Mouse (Mus musculus): ENCODE data around the gene Ubac1.

Ubac1 gene

GRCm38 (mm10) chr2:26039951-26040350 is 18.4 kb upstream of the Ubac1 start:
- Histone ChIP-seq H3K4me3 (replicated peaks; ENCODE audit: low read length) (no peak overlapping the region), H3K27me3 (ENCODE audit: insufficient read depth, low read length) (peaks cover 25% of the 10 kb centered on the region), H3K9me3 (ENCODE audit: low read length) (no peaks in the 10 kb centered on the region), H3K36me3 (ENCODE audit: insufficient read depth, low read length) (no peaks in the 10 kb centered on the region), H3K4me1 (replicated peaks; ENCODE audit: low read depth, low read length) (peaks cover 22% of the 10 kb centered on the region)
- TF ChIP-seq NANOG (IDR thresholded peaks at IDR 0.05; ENCODE audit: borderline replicate concordance, low read length): no peak
- TF ChIP-seq CTCF (conservative IDR thresholded peaks at IDR 0.05; ENCODE audit: low read length): no peak
- TF ChIP-seq POU5F1 (IDR thresholded peaks at IDR 0.05; ENCODE audit: borderline replicate concordance, low read length): no peak

GRCm38 (mm10) chr2:26037386-26037785 is 15.8 kb upstream of the Ubac1 start:
- H3K27me3 ChIP-seq (ENCODE audit: insufficient read depth, low read length): peaks cover 20% of the 10 kb centered on the region
- no peak overlapping the region for H3K4me3 ChIP-seq (replicated peaks; ENCODE audit: low read length)
- H3K9me3 ChIP-seq (ENCODE audit: low read length): no peaks in the 10 kb centered on the region
- no peak for TF ChIP-seq NANOG (IDR thresholded peaks at IDR 0.05; ENCODE audit: borderline replicate concordance, low read length)
- TF ChIP-seq CTCF (conservative IDR thresholded peaks at IDR 0.05; ENCODE audit: low read length): no peak
- TF ChIP-seq POU5F1 (IDR thresholded peaks at IDR 0.05; ENCODE audit: borderline replicate concordance, low read length): no peak
- H3K4me1 ChIP-seq (replicated peaks; ENCODE audit: low read depth, low read length): peaks cover 17% of the 10 kb centered on the region
- H3K36me3 ChIP-seq (ENCODE audit: insufficient read depth, low read length): no peaks in the 10 kb centered on the region

GRCm38 (mm10) chr2:26034344-26035050 is 12.9 kb upstream of the Ubac1 start:
- Histone ChIP-seq H3K4me1 (replicated peaks; ENCODE audit: low read depth, low read length) (no peaks in the 10 kb centered on the region), H3K27me3 (ENCODE audit: insufficient read depth, low read length) (peaks cover 16% of the 10 kb centered on the region), H3K9me3 (ENCODE audit: low read length) (no peaks in the 10 kb centered on the region), H3K36me3 (ENCODE audit: insufficient read depth, low read length) (no peaks in the 10 kb centered on the region), H3K4me3 (replicated peaks; ENCODE audit: low read length) (no peak overlapping the region)
- no peak for TF ChIP-seq NANOG (IDR thresholded peaks at IDR 0.05; ENCODE audit: borderline replicate concordance, low read length)

GRCm38 (mm10) chr2:26030288-26030687 is 8.7 kb upstream of the Ubac1 start:
- no peak overlapping the region for H3K4me3 ChIP-seq (replicated peaks; ENCODE audit: low read length)
- H3K4me1 ChIP-seq (replicated peaks; ENCODE audit: low read depth, low read length): peaks cover 8% of the 10 kb centered on the region; the same call in 1 of the 2 replicates
- peaks cover 7% of the 10 kb centered on the region; the same call in 1 of the 2 replicates for H3K27me3 ChIP-seq (ENCODE audit: insufficient read depth, low read length)
- no peaks in the 10 kb centered on the region for H3K36me3 ChIP-seq (ENCODE audit: insufficient read depth, low read length)
- no peaks in the 10 kb centered on the region for H3K9me3 ChIP-seq (ENCODE audit: low read length)
- peak; percentile 19; the same call in 1 of the 2 replicates for TF ChIP-seq CTCF (conservative IDR thresholded peaks at IDR 0.05; ENCODE audit: low read length)
- no peak for TF ChIP-seq NANOG (IDR thresholded peaks at IDR 0.05; ENCODE audit: borderline replicate concordance, low read length)
- no peak for TF ChIP-seq POU5F1 (IDR thresholded peaks at IDR 0.05; ENCODE audit: borderline replicate concordance, low read length)

- Histone ChIP-seq H3K9me3 (ENCODE audit: low read length) (no peaks in the 10 kb centered on the region), H3K36me3 (ENCODE audit: insufficient read depth, low read length) (peaks cover 7% of the 10 kb centered on the region), H3K27me3 (ENCODE audit: insufficient read depth, low read length) (peaks cover 7% of the 10 kb centered on the region; the same call in 1 of the 2 replicates), H3K4me3 (replicated peaks; ENCODE audit: low read length) (no peak overlapping the region), H3K4me1 (replicated peaks; ENCODE audit: low read depth, low read length) (peaks cover 37% of the 10 kb centered on the region)
- no peak for TF ChIP-seq POU5F1 (IDR thresholded peaks at IDR 0.05; ENCODE audit: borderline replicate concordance, low read length)
- TF ChIP-seq CTCF (conservative IDR thresholded peaks at IDR 0.05; ENCODE audit: low read length): peak; percentile 99
- TF ChIP-seq NANOG (IDR thresholded peaks at IDR 0.05; ENCODE audit: borderline replicate concordance, low read length): no peak
Observed at GRCm38 (mm10) chr2:26024138-26025075, 2.9 kb upstream of the Ubac1 start.

- Histone ChIP-seq H3K36me3 (ENCODE audit: insufficient read depth, low read length) (peaks cover 24% of the 10 kb centered on the region), H3K4me1 (replicated peaks; ENCODE audit: low read depth, low read length) (peaks cover 42% of the 10 kb centered on the region), H3K9me3 (ENCODE audit: low read length) (no peaks in the 10 kb centered on the region), H3K4me3 (replicated peaks; ENCODE audit: low read length) (no peak overlapping the region), H3K27me3 (ENCODE audit: insufficient read depth, low read length) (no peaks in the 10 kb centered on the region)
- TF ChIP-seq NANOG (IDR thresholded peaks at IDR 0.05; ENCODE audit: borderline replicate concordance, low read length) (no peak), POU5F1 (IDR thresholded peaks at IDR 0.05; ENCODE audit: borderline replicate concordance, low read length) (no peak), CTCF (conservative IDR thresholded peaks at IDR 0.05; ENCODE audit: low read length) (no peak)
Observed at GRCm38 (mm10) chr2:26022626-26023025, 1.1 kb upstream of the Ubac1 start.

GRCm38 (mm10) chr2:26022258-26022565 is 665 bp upstream of the Ubac1 start:
- Histone ChIP-seq H3K4me3 (replicated peaks; ENCODE audit: low read length) (peak overlapping the region; percentile 70), H3K27me3 (ENCODE audit: insufficient read depth, low read length) (no peaks in the 10 kb centered on the region), H3K36me3 (ENCODE audit: insufficient read depth, low read length) (peaks cover 26% of the 10 kb centered on the region), H3K9me3 (ENCODE audit: low read length) (no peaks in the 10 kb centered on the region), H3K4me1 (replicated peaks; ENCODE audit: low read depth, low read length) (peaks cover 47% of the 10 kb centered on the region)
- TF ChIP-seq NANOG (IDR thresholded peaks at IDR 0.05; ENCODE audit: borderline replicate concordance, low read length) (no peak), POU5F1 (IDR thresholded peaks at IDR 0.05; ENCODE audit: borderline replicate concordance, low read length) (no peak), CTCF (conservative IDR thresholded peaks at IDR 0.05; ENCODE audit: low read length) (no peak)

GRCm38 (mm10) chr2:26020714-26021560 is 610 bp downstream of the Ubac1 start:
- peaks cover 39% of the 10 kb centered on the region for H3K36me3 ChIP-seq (ENCODE audit: insufficient read depth, low read length)
- H3K9me3 ChIP-seq (ENCODE audit: low read length): no peaks in the 10 kb centered on the region
- no peaks in the 10 kb centered on the region for H3K27me3 ChIP-seq (ENCODE audit: insufficient read depth, low read length)
- peak overlapping the region; percentile 94 for H3K4me3 ChIP-seq (replicated peaks; ENCODE audit: low read length)
- TF ChIP-seq CTCF (conservative IDR thresholded peaks at IDR 0.05; ENCODE audit: low read length) (no peak), POU5F1 (IDR thresholded peaks at IDR 0.05; ENCODE audit: borderline replicate concordance, low read length) (no peak), NANOG (IDR thresholded peaks at IDR 0.05; ENCODE audit: borderline replicate concordance, low read length) (no peak)
- peaks cover 45% of the 10 kb centered on the region for H3K4me1 ChIP-seq (replicated peaks; ENCODE audit: low read depth, low read length)
